Mouse (Mus musculus) kidney, adult 8-10 months (tissue): ENCODE data around the gene St6galnac6.

Experiments used
- DNase-seq, 2 experiments: peaks; one replicate each; pipeline ENCODE4 v3.0.0; 2022

Gene St6galnac6

DNA sequence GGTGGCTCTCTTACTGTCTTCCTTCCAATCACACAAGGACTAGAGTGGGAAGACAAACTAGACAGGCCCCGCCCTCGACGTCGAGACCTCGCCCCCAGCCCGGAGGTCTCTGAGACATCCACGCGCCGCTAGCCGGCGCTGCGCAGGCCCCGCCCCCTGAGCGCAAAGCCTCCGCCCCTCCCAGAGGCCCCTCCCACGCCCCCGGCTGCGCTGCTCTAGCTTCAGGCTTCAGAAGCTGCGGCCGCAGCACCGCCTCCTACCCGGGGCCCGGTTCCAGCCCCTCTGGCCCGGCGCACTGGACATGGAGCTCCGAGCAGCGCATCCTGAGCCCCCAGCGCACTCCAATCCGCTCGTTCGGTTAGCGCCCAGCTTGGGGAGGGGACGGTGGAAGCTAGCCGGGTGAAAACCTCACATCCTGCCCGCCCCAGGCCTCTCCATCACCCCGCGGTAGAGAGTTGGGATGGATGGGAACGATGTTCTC lies 12.6 kb upstream of the St6galnac6 start, which contains the start of gene St6galnac4:
Gene St6galnac4 (plus strand): TSS at position 225 of the 481 bp plus-strand sequence.
- peak; percentile 82 to 83 for DNase-seq

DNA sequence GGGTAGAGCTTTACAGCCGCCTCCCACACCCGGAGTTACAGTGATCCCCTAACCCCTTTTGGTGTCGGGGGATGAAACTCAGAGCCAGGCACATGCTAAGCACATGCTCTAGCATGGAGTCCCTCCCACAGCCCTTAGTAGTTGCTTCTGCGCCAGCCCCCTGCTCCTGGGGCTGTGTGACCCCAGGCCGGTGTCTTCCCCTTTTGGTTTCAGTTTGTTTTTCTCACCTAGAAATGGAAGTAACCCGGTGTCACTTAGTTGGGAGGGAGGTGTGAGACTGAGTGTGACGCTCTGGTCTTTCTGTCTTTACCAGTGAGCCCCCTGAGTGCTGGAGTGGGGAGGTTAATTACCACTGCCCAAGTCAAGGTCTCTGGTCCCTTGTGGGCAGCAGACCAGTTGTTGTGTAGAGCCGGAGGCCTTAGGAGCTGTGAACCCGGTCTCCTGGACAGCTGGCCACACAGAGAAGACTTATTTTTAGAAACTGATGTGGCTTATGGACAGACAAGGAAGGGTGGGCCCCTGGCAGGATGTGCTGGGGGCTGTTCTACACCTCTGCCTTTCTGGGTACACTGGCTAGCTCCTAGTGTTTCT lies 11.7 kb upstream of the St6galnac6 start:
- DNase-seq = no peak

DNA sequence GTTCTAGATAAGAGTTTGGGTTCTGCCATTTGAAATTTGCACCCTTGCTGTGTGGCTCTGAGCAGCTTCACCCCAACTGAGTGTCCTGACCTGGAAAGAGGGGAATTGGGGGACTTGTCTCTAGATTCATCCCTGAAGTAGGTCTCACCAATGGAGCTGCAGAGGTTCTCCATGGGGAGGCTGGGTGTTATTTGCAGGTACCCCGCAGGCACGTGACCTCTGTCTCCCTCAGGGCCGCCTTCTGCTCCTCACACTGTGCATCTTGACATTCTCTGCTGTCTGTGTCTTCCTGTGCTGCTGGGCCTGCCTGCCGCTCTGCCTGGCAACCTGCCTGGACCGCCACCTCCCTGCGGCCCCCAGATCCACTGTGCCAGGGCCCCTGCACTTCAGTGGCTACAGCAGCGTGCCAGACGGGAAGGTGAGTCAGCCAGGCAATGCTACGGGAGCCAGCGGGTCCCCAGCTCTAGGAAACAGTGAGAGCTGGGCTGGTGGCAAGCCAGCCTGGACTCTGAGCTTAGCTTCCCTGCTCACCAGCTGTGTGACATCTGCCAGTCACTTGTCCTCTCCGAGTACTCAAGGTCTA lies 10.2 kb upstream of the St6galnac6 start:
- peak in 1 of 2 experiments; percentile 34 for DNase-seq

DNA sequence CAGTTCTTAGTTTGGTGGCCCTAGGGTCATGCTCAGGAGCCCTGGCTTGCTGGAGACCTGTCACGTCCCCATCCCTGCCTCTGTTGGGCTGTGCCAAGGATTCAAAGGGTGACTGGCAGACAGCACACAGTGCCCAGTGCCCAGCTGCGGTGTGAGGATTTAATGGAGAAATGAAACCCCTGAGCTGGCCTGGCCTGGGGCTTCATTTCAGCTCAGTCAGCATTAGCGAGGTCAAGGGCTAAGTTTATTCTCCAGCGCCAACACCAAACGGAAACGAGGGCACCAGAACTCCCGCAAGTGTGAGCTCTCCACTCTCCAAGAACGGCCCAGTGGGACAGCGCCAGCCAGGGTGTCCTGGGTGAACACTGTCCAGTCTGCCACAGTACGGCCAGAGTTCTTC lies 9.3 kb upstream of the St6galnac6 start:
- no peak for DNase-seq

DNA sequence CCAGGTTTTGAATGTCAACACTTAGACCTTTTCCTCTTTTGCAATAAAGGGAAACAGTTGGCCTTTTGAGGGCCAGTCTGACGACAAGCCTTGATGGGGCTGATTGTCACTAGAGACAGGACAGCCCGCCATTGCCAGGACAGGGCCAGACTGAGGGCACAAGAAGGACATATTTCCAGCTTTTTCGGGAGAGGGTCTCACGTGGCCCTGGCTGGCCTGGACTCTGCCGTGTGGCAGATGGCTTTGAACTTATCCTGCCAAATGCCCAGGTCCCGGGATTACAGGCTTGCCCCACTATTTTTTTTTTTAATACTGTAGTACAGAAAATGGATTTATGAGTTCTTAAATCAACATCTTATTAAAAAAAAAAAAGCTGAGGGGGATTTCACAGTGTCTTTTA lies 8.3 kb upstream of the St6galnac6 start:
- DNase-seq = no peak

DNA sequence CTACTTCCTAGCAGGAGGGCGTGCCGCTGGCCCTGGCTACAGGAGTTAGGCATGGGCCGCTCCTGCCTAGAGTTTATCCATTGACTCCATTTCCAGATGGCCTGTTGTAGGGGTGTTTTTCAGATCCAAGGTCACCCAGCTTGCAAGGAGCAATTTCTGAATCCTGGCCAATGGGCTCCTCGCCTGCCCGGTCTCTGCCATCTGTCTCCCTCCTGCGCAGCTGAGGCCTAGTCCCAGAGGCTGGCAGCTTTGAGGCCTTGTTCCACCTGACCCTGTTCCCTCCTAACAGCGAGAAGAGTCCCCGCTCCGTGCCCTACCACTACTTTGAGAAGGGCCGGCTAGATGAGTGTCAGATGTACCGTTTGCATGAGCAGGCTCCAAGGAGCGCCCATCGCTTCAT lies 2.8 kb upstream of the St6galnac6 start:
- no peak for DNase-seq

DNA sequence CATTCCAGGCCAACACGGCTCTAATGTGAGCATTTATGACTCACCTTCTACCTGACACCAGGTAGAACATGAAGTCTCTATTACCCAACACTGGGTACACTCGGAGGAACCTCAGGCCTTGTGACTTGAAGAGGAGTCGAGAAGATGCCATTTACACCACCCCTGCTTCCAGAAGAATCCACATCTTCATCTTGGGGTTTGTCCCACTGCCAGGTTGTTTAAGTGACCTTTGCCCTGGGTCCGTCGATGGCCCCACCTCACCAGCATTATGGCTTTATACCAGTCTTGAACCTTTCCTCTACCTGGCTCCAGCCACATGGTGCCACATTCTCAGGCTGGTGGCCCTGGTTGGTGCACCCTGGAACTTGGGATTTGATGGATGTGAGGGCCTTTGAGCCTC lies 2.3 kb upstream of the St6galnac6 start:
- no peak for DNase-seq

DNA sequence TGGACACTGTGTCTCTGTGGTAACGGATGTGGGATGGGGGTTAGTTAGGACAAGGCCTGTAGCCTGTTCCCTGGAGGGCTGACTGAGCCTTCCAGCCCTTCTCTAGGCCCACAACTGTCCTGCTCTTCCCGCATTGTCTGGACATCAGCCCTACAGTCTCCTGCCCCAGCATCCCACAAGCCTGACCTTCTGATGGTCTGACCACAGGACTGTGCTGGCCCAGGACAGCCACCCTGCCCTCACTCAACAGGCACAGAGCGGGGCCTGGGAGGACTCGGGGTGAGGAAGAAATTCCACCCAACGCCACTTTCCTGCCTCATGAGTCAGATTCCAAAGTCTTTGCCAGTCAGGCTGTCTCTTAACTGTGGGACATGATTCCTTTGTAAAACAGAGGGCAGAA lies 1.8 kb upstream of the St6galnac6 start:
- DNase-seq = no peak

DNA sequence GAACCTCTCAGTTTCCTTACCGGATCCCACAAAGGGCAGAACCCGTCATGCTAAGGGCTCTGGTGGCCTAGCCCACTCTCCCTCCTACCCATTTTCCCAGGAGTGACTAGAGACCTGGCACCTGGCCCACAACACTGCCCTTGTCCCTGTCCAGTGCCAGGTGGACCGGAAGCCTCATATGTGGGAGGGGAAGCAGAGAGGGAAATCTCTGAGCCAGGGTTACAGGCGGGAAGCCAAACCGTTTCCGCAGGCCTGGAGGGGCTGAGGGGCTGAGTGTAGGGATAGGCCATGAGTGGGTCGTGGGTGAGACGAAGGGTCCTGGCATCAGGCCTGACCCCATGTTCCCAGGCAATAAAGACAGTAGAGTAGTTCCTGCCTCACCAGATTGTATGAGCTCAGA lies 1.0 kb upstream of the St6galnac6 start:
- no peak for DNase-seq

DNA sequence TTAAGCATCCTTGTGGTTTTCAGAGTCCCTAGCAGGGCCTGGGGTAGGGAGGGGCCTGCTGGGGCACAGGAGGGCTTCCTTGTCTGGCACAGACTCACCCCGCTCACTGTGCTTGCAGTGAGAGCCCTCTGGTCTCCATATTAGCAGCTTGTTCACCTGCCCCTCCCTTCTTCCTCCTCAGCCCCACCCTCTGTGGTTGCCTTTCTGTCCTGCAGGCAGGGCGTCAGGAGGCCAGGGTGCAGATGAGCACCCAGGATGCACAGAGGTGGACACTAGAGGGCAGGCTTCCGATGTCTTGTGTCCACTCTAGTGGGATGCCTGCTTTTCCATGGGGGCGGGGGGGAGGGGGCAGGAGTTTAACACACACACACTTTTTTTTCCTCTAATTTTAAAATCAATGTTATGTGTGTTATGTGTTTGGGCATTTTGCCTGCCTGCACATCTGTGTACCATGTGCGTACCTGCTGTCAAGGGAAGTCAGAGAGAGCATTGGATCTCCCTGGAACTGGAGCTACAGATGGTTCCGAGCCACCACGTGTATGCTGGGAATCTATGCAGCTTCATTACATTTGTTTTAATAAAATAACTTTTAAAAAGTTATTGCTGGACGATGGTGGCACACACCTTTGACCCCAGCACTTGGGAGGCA lies 2.0 kb downstream of the St6galnac6 start:
- DNase-seq = no peak

DNA sequence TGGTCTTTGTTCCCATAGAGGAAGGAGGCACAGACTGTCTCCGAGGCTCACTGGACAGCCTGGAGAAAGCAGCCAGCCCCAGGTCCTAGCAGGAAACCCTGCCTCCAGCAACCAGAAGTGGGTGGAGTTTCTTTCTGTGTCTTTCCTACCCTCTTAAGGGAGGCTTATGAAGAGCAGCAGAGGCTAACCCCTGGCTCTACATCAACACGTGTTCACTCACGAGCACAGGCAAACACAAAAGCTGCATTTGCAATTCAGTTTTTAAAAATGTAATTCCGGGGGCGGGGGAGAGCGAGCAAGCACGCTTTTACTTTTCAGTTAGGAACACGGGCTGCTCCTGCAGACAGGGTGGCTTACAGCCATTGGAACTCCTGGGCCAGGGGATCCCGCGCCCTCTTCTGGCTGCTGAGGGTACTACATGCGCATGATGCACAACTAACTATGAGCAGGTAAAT lies 3.1 kb downstream of the St6galnac6 start:
- DNase-seq = peak; percentile 78 to 93

DNA sequence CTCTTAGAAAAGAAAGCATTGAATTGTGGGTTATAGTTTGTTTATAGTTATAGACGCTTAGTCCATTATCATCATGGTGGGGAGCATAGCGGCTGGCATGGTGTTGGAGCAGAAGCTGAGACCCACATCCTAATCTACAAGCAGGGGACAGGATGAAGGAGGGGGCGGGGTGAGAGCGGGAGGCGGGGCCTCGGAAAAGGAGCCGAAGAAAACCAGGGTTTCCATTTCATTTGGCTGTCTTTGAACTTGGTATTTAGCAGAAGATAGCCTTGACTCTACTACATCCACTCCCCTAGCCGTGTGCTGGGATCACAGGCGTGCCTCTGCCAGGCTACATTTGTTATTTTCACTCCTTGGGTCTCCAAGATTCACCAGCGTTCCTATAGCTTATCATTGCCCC lies 5.1 kb downstream of the St6galnac6 start:
- DNase-seq = no peak

DNA sequence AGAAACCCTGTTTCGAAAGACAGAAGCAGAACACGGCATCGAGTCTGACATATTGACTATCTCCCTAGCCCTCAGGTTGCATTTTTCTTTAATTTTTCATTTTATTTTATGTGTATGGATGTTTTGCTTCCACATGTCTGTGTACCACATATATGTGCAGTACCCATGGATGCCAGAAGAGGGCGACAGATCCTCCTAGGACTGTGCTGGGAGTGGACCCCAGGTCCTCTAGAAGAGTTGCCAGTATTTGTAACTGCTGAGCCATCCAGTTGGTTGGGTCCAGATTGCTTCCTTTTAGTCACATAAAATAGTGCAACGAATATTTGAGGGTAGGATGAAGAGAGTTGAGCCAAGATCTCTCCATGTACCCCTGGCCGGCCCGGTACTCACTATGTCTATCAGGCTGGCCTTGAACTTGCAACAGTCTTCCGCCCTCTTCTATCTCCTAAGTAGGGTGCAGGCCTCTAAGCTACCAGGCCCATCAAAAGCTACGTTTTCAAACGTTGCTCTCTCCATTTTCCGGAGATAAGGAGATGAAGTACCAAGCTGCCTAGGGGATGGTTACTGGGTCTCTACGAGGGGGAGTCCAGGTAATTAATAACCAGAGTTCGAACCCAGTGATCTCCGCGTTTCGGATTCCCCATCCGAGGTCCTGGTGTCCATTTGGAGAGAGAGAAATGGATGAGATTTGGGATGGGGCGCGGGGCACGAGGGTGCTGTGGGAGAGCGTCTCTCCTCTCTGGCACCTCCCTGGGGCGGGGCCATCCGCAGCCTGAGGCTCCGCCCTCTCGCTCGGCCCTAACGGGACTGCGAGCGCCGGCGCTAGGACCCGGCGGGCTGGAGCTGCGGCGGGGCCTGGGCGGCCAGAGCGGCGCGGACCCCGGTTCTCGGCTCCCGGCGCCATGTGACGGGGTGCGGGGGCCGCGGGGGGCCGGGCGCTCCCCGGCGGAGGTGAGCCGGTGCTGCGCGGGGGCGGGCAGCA lies 6.9 kb downstream of the St6galnac6 start:
- DNase-seq = peak; percentile 69 to 73

DNA sequence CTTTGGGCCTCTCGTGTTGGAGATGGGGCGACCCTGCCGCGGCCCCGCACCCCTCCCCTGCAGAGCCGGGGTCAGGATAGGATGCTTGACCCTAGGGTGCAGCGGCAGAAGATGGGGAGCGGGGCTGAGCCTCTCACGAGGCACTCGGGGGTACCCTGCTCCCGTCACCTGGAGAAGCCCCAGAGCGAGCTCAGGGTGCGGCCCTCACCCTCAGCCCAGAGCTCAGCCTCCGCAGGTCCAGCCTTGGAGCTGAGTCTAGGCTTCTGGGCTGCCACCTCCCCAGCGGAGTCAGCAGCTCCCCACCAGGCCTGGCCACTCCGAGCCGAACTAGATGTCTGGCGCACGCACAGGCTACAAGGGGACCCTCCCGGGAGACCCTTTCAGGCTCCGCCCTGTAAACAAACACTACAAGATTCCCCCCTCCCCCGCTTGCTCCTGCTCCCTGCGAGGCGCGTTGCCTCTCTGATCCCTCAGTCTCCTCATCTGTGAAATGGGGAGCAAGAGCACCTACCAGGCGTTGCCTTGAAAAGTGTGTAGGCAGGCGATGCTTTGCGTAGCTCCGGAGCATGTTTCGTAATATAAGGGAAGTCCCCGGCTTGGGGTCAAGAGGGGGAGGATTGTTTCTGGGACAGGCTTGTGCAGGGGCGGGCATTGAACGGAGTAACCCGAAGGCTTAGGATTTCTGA lies 7.9 kb downstream of the St6galnac6 start:
- no peak for DNase-seq

DNA sequence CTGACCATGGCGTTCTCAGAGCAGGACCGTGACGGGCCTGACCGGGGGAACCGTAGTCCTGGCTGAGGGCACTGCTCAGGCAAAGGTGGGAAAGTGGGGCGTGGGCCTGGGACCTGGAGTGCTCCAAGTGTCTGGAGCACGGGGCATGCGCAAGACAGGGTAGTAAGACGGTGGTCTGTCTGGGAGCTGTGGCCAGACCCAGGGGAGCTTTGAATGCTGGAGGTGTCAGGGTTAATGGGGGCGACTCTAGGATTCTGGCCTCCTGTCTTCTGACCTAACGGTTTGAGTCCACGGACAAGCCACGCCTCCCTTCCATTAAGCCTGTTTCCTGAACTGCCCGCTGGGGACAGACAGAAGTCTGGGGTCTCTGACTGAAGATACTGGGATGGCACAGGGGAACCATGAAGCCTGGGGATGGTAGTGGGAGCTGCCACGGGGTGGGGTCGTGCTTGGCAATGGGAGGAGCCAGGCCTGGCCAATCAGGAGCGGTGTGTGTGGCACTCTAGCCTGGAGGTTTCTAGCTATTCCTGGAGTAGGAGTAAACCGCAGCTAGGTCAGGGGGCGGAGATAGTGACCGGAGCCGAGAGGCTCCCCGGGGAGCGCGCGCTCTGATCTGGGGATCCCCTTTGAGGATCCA lies 8.8 kb downstream of the St6galnac6 start:
- peak in 1 of 2 experiments; percentile 50 for DNase-seq

DNA sequence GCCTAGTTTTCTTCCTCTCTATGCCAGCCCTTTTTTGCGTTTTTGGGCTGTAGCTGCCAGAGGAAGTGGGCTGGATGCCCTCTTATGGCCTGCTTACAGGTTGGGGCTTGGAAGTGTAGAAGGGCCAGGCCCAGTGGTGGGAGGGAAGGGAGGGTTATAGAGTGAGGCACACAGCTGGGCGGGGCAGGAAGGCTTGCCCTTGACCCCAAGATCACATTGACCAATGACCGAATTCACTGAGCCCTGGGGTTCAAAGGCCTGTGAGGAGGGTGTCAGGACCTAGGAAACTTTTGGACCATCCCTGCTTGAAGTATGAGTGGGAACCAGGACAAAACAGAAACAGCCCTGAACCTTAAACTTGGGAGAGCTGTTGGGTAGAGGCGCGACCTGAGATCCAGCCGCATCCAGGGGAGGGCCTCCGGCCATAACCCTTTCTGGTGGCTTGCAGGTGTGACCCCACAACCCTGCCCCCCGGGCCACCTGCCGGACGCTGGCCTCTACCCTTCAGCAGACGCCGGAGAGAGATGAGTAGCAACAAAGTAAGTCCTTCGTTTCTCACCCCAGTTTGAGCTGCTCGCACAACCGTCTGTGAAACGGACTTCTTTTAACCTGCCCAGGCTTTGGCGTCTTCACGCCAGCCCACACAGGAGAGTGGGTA lies 9.4 kb downstream of the St6galnac6 start:
- no peak for DNase-seq

DNA sequence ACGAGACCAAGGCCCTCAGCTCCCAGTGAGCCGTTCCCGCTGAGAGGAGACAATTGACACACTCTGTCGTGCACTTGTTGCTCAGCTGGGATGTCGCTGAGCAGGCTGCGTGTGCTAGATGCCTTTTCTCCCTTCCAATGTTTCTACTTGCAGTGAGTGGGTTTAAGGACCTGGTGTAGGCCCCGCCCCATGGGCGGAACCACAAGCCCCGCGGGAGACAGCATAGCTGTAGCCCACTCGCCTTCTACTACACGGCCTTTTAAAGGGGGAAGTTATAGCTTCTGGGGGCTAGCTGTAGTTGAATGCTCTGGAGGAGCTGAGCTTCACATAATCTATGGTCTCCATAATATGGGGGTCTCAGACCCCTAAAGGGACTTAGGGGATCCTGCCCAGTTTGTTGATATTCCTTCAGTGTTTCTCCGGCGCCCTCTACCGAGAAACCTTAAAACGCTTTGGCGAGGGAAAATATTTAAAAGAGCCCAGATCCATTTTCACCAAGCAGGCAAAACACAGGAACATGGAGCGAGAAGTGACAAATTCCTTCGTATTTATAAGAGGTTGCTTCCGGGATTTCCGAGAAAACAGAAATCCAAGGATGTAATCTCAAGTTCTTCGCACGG lies 11.2 kb downstream of the St6galnac6 start:
- peak in 1 of 2 experiments; percentile 46 for DNase-seq

DNA sequence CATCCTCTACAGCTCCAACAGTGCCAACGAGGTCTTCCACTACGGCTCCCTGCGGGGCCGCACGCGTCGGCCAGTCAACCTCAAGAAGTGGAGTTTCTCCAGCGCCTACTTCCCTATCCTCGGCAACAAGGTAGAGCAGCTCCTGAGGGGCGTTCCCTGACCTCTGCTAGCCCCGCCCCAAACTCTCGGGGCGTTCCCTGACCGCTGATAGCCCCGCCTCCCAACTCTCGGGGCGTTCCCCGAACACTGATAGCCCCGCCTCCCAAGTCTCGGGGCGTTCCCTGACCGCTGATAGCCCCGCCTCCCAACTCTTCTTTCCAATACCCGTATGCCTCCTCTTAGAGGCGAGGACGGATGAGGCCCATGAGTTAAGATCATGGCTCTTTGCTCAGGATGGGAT lies 12.8 kb downstream of the St6galnac6 start:
- no peak for DNase-seq

DNA sequence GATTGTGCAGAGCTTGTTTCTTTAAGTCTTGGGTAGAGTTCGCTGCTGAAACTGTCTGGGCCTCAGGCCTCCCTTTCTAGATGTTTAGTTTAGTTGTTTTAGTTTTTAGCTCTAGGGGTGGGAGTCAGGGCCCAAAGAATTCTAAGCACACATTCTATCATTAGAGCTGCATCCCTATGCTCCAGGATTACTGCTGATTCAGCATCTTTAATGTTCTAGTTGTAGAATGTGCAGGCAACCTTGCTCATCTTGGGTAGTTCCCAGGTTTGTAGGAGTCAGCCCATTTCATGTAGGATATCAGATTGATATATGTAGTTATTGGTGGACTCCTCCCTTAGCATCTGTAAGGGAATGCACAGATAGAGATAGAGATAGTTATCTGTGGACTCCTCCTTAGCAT lies 17.6 kb downstream of the St6galnac6 start:
- no peak for DNase-seq

DNA sequence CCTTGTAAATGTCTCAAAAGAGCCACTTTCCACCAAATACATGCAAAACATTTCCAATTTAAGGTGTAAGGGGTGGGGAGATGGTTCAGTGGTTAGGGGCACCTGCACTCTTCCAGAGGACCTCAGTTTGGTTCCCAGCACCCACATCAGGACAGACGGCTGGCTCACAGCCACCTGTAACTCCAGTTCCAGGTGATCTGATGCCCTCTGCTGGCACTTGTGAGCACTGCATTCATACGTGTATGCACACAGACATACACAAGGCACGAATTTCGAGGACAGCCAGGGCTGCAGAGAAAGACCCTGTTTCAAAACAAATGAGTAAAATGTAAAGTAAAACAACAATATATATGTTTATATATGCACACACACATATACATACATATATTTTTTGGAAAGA lies 18.1 kb downstream of the St6galnac6 start:
- no peak for DNase-seq

DNA sequence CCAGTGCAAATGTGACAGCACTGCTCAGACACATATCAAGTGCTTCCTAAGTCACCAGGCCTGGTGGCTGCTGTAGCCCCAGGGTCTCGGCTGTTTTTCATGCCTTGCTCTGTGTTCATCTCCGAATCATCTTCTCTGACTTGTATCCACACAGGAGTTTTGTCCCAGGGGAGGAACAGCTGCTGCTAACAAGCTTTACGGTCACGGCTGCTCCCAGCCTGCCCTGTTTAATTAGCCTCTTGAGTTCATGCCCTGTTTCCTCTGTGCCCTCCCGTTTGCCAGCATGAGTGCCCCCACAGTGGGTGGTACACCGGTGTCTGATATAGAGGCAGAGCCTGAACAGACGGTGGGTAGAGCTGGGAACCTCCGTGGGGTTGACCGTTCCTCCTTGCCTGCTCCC lies 18.5 kb downstream of the St6galnac6 start:
- no peak for DNase-seq
